In the genomic region with DNA sequence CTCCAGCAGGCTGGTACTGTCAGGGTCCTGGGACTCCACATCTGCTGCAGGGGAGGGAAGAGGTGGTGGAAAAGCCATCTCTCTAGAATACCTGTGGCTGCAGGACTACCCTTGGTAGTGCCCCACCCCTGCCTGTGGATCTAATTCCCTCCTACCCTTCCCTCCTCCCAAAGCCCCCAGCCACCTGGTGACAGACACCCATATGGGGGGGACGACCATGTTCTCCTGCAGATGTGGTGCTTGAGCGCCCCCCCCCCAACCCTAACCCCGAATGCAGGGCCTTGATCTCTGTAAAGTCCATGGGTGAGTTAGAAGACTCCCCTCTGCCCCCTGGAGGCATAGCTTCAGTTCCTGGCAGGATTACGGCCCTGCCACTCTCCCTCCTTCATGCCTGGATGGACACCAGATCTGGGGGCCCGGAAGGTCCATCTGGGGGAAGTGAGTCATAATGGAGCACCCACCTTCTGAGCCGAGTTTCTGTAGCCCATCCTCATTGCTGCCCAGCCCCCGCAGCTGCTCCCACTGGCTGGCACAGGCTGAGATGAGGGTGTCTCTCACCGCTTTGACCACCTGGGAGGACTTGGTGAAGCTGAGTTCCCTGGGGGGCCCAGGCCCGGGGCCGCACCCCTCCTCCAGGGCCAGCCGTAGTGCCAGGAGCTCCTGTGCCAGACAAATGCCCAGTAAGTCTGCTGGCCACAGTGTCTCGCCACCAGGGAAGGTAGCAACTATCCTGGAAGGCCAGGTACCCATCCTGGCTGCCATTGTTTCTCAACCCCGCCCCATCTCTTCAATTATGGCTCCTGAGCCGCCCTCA, we compare ENCODE assay signal across 8 mouse cellular contexts. TPM values are rescaled to one million over a fixed set of nuclear protein-coding genes. Genes with fewer than 3 reads are reported as not detected.
A peak's percentile ranks its signal among the peaks of the same experiment; 100 is the strongest.
DNase-seq lines count a peak whose midpoint lies in the region; ATAC-seq and TF ChIP-seq lines count a peak whose summit lies in the region.

No protein-coding gene starts in this region.

- no peak for DNase-seq in gastrocnemius, adult 2 months
- DNase-seq in gastrocnemius, adult 18-20 months (ENCODE audit: low spot score), result no peak
- DNase-seq in A20 (ENCODE audit: low read depth, low spot score), result peak; percentile 32
- DNase-seq in liver, embryonic 14.5 days (ENCODE audit: low read depth in 3 of 3, low spot score in 3 of 3), result no peak
- no peak for DNase-seq in yolk sac, embryonic 10.5 days (ENCODE audit: low spot score)
- no peak for DNase-seq in urinary bladder, adult 18-20 months (ENCODE audit: low spot score in 2 of 2)
- DNase-seq in left cerebral cortex, adult 18-20 months (ENCODE audit: low spot score in 2 of 2), result no peak

- no peaks in the 10 kb centered on the region for H3K27me3 ChIP-seq in heart, embryonic 15.5 days
- H3K27me3 ChIP-seq in liver, embryonic 14.5 days (ENCODE audit: control insufficient read depth, insufficient read depth, low read length), result peaks cover 38% of the 10 kb centered on the region

- ATAC-seq in heart, embryonic 15.5 days (replicated peaks; ENCODE audit: insufficient number of reproducible peaks, insufficient read depth, low FRiP score, low read depth), result no peak
- ATAC-seq in liver, embryonic 14.5 days (ENCODE audit: insufficient read depth), result no peak

- intact Hi-C loops in gastrocnemius, adult 2 months (cut with DNase I), result no loop called here

- no peaks in the 10 kb centered on the region for H3K9me3 ChIP-seq in heart, embryonic 15.5 days (replicated peaks)
- no peaks in the 10 kb centered on the region for H3K9me3 ChIP-seq in liver, embryonic 14.5 days (ENCODE audit: control insufficient read depth, low read length)

- H3K4me3 ChIP-seq in gastrocnemius, adult 2 months, result peak overlapping the region; percentile 93
- H3K4me3 ChIP-seq in heart, embryonic 15.5 days, result peak overlapping the region; percentile 85
- no peak overlapping the region for H3K4me3 ChIP-seq in liver, embryonic 14.5 days (ENCODE audit: insufficient read depth in 1 of 2, low read depth in 2 of 2, low read length in 2 of 2)

- TF ChIP-seq CTCF in gastrocnemius, adult 2 months (IDR thresholded peaks at IDR 0.05), result peak; percentile 27
- peak; percentile 42 for TF ChIP-seq CTCF in liver, embryonic 14.5 days (IDR thresholded peaks at IDR 0.05; ENCODE audit: low read depth)

- H3K4me2 ChIP-seq in heart, embryonic 15.5 days, result peak overlapping the region; percentile 81
- H3K4me2 ChIP-seq in liver, embryonic 14.5 days (ENCODE audit: low read depth), result no peak overlapping the region

- H3K27ac ChIP-seq in gastrocnemius, adult 2 months, result peak overlapping the region; percentile 91
- peak overlapping the region; percentile 96 for H3K27ac ChIP-seq in heart, embryonic 15.5 days
- H3K27ac ChIP-seq in liver, embryonic 14.5 days, result no peak overlapping the region

- 44% methylated on average over 14 of the region's 14 CpGs for WGBS in heart, embryonic 15.5 days
- WGBS in liver, embryonic 14.5 days (ENCODE audit: insufficient replicate concordance), result 37% methylated on average over 14 of the region's 14 CpGs

- H3K36me3 ChIP-seq in heart, embryonic 15.5 days, result peaks cover 10% of the 10 kb centered on the region
- no peaks in the 10 kb centered on the region for H3K36me3 ChIP-seq in liver, embryonic 14.5 days (replicated peaks; ENCODE audit: control insufficient read depth, insufficient read depth, low read depth)

- peaks cover 74% of the 10 kb centered on the region for H3K4me1 ChIP-seq in heart, embryonic 15.5 days (replicated peaks)
- peaks cover 5 to 20% of the 10 kb centered on the region in 2 experiments for H3K4me1 ChIP-seq in liver, embryonic 14.5 days (replicated peaks; ENCODE audit: control insufficient read depth in 2 of 2, insufficient read depth in 2 of 2, low read length in 1 of 2)

- H3K9ac ChIP-seq in heart, embryonic 15.5 days, result peak overlapping the region; percentile 83
- no peak overlapping the region for H3K9ac ChIP-seq in liver, embryonic 14.5 days (replicated peaks)

- TF ChIP-seq EP300 in liver, embryonic 14.5 days (IDR thresholded peaks at IDR 0.05; ENCODE audit: low read depth), result no peak

RNA-seq across cellular contexts. Expression of gene Trim47, which starts 19.8 kb away (rescaled TPM):
- total RNA-seq in gastrocnemius, adult 2 months (2021), result 10 to 100 TPM in 1 of 2 experiments, 1 to 10 TPM in 1; 6.0 to 12.2 TPM
- 1 to 10 TPM; 8.1 to 9.6 TPM for total RNA-seq in gastrocnemius, adult 18-20 months (2021)
- polyA plus RNA-seq in heart, embryonic 15.5 days (2015; fragmentation: Nextera tagmentation; extraction: Ambion mirVana), result 79.1 and 91.1 TPM in 2 replicates
- 1.8 and 2.0 TPM in 2 replicates for polyA plus RNA-seq in liver, embryonic 14.5 days (2012; rRNA removed)
- 2.2 and 3.2 TPM in 2 replicates for polyA plus RNA-seq in liver, embryonic 14.5 days (2014; fragmentation: Nextera tagmentation; extraction: Ambion mirVana)
- 1 to 10 TPM; 7.3 to 7.9 TPM for total RNA-seq in left cerebral cortex, adult 18-20 months (2021)

RNA-seq across cellular contexts. Expression of gene Wbp2, which starts 20.4 kb away (rescaled TPM):
- total RNA-seq in gastrocnemius, adult 2 months (2021), result 10 to 100 TPM; 77.2 to 81.8 TPM
- 10 to 100 TPM; 91.4 to 92.8 TPM for total RNA-seq in gastrocnemius, adult 18-20 months (2021)
- 121 and 139 TPM in 2 replicates for polyA plus RNA-seq in heart, embryonic 15.5 days (2015; fragmentation: Nextera tagmentation; extraction: Ambion mirVana)
- polyA plus RNA-seq in liver, embryonic 14.5 days (2012; rRNA removed), result 46.2 and 57.4 TPM in 2 replicates
- polyA plus RNA-seq in liver, embryonic 14.5 days (2014; fragmentation: Nextera tagmentation; extraction: Ambion mirVana), result 74.5 and 87.6 TPM in 2 replicates
- total RNA-seq in left cerebral cortex, adult 18-20 months (2021), result 100 to 1,000 TPM; 464 to 477 TPM

RNA-seq across cellular contexts. Expression of gene Trim65, which starts 23.8 kb away (rescaled TPM):
- total RNA-seq in gastrocnemius, adult 2 months (2021), result 1 to 10 TPM; 4.2 to 6.6 TPM
- total RNA-seq in gastrocnemius, adult 18-20 months (2021), result 1 to 10 TPM; 4.2 to 4.6 TPM
- polyA plus RNA-seq in heart, embryonic 15.5 days (2015; fragmentation: Nextera tagmentation; extraction: Ambion mirVana), result 5.0 and 5.5 TPM in 2 replicates
- 1.4 and 1.5 TPM in 2 replicates for polyA plus RNA-seq in liver, embryonic 14.5 days (2012; rRNA removed)
- polyA plus RNA-seq in liver, embryonic 14.5 days (2014; fragmentation: Nextera tagmentation; extraction: Ambion mirVana), result 0.83 and 0.97 TPM in 2 replicates
- 1 to 10 TPM; 7.3 to 7.9 TPM for total RNA-seq in left cerebral cortex, adult 18-20 months (2021)

RNA-seq across cellular contexts. Expression of gene Unc13d, which starts 29.4 kb away (rescaled TPM):
- under 1 TPM; 0.13 to 0.50 TPM for total RNA-seq in gastrocnemius, adult 2 months (2021)
- total RNA-seq in gastrocnemius, adult 18-20 months (2021), result under 1 TPM; 0.23 to 0.88 TPM
- 1.0 and 3.9 TPM in 2 replicates for polyA plus RNA-seq in heart, embryonic 15.5 days (2015; fragmentation: Nextera tagmentation; extraction: Ambion mirVana)
- polyA plus RNA-seq in liver, embryonic 14.5 days (2012; rRNA removed), result 18.7 and 19.6 TPM in 2 replicates
- 14.9 and 16.8 TPM in 2 replicates for polyA plus RNA-seq in liver, embryonic 14.5 days (2014; fragmentation: Nextera tagmentation; extraction: Ambion mirVana)
- 1 to 10 TPM; 1.8 to 2.7 TPM for total RNA-seq in left cerebral cortex, adult 18-20 months (2021)

RNA-seq across cellular contexts. Expression of gene Mrpl38, which starts 31.5 kb away (rescaled TPM):
- 10 to 100 TPM; 47.5 to 61.5 TPM for total RNA-seq in gastrocnemius, adult 2 months (2021)
- total RNA-seq in gastrocnemius, adult 18-20 months (2021), result 10 to 100 TPM; 48.4 to 52.9 TPM
- polyA plus RNA-seq in heart, embryonic 15.5 days (2015; fragmentation: Nextera tagmentation; extraction: Ambion mirVana), result 90.7 and 94.4 TPM in 2 replicates
- polyA plus RNA-seq in liver, embryonic 14.5 days (2012; rRNA removed), result 17.5 and 24.8 TPM in 2 replicates
- 39.5 and 49.2 TPM in 2 replicates for polyA plus RNA-seq in liver, embryonic 14.5 days (2014; fragmentation: Nextera tagmentation; extraction: Ambion mirVana)
- total RNA-seq in left cerebral cortex, adult 18-20 months (2021), result 10 to 100 TPM; 61.7 to 66.9 TPM

Comparison
In these comparisons a context has a peak if more than half of its experiments do, and no peak if none do; other contexts are left out.
1. H3K4me3 ChIP-seq: peak in gastrocnemius, adult 2 months (single experiment) and heart, embryonic 15.5 days (single experiment); none in liver, embryonic 14.5 days (0 of 2).
2. RNA of gene Wbp2, which starts 20.4 kb away (total RNA-seq): 464 to 477 TPM in left cerebral cortex, adult 18-20 months; 91.4 to 92.8 TPM in gastrocnemius, adult 18-20 months and 77.2 to 81.8 TPM in gastrocnemius, adult 2 months; every median in the first group is over 4 times any median in the second.